Mouse (Mus musculus) lung, postnatal 4 days (tissue): ENCODE measurements around the gene Igfbp6.

Experiments
- DNase-seq, 2 experiments: peaks; one replicate each; pipeline ENCODE4 v3.0.0; 2021

The Igfbp6 gene

GRCm38 (mm10) chr15:102144274-102144711 is at the start of gene Igfbp6:
Igfbp6 (plus strand) TSS chr15:102144362.
- peak in 1 of 2 experiments; percentile 35 for DNase-seq

- no peak for DNase-seq
These were observed 49.2 kb upstream of the Igfbp6 start for GRCm38 (mm10) chr15:102094988-102095387.

GRCm38 (mm10) chr15:102097147-102097915 is 46.8 kb upstream of the Igfbp6 start:
- DNase-seq = no peak

GRCm38 (mm10) chr15:102097991-102098555 is 46.1 kb upstream of the Igfbp6 start:
- DNase-seq = no peak

- no peak for DNase-seq
These were observed 44.9 kb upstream of the Igfbp6 start for GRCm38 (mm10) chr15:102099260-102099659.

GRCm38 (mm10) chr15:102099771-102100160 is 44.4 kb upstream of the Igfbp6 start:
- no peak for DNase-seq

- DNase-seq = peak; percentile 86 to 92
These were observed 43.8 kb upstream of the Igfbp6 start, which contains the start of gene Tns2 for GRCm38 (mm10) chr15:102100161-102100981. Tns2 (plus strand) TSS chr15:102100413.

GRCm38 (mm10) chr15:102100996-102101671 is 43.0 kb upstream of the Igfbp6 start:
- peak; percentile 60 to 85 for DNase-seq

GRCm38 (mm10) chr15:102101672-102102541 is 42.3 kb upstream of the Igfbp6 start:
- peak; percentile 76 to 86 for DNase-seq

- DNase-seq = peak; percentile 81 to 89
These were observed 41.5 kb upstream of the Igfbp6 start for GRCm38 (mm10) chr15:102102548-102103121.

- peak; percentile 71 to 76 for DNase-seq
These were observed 40.7 kb upstream of the Igfbp6 start for GRCm38 (mm10) chr15:102103371-102103946.

- peak; percentile 78 to 92 for DNase-seq
These were observed 40.1 kb upstream of the Igfbp6 start for GRCm38 (mm10) chr15:102103947-102104555.

GRCm38 (mm10) chr15:102105360-102105759 is 38.8 kb upstream of the Igfbp6 start:
- peak; percentile 82 to 89 for DNase-seq

GRCm38 (mm10) chr15:102105764-102106730 is 38.1 kb upstream of the Igfbp6 start:
- DNase-seq = peak in 1 of 2 experiments; percentile 47

GRCm38 (mm10) chr15:102106754-102107456 is 37.3 kb upstream of the Igfbp6 start:
- DNase-seq = peak in 1 of 2 experiments; percentile 51

- peak; percentile 58 to 81 for DNase-seq
These were observed 36.2 kb upstream of the Igfbp6 start for GRCm38 (mm10) chr15:102107689-102108573.
